Mouse (Mus musculus): Measurements from ENCODE around the gene Gm11559. TPM values are rescaled to one million over a fixed set of nuclear protein-coding genes. Genes with fewer than 3 reads are reported as not detected.
"Not testable (repeated sequence)": the region's sequence is repeated elsewhere in the genome, so short reads cannot be mapped to it uniquely, and the experiment has no call there.

Gm11559 gene
- polyA plus RNA-seq (2012; fragmentation: generic; extraction: Trizol) = not detected

- not testable (repeated sequence) for H3ac ChIP-seq (ENCODE audit: control insufficient read depth, insufficient read length); H3K4me2 ChIP-seq (ENCODE audit: low read depth); H3K27me3 ChIP-seq (ENCODE audit: control insufficient read depth, insufficient read depth, insufficient read length); H3K4me3 ChIP-seq; H3K79me2 ChIP-seq (ENCODE audit: control insufficient read depth, insufficient read depth); H3K36me3 ChIP-seq (ENCODE audit: control insufficient read depth, insufficient read depth)
These were observed at the start of gene Gm11559 for GRCm38 (mm10) chr11:99864176-99864575. Gene Gm11559, plus strand, starts transcription at chr11:99864476.

GRCm38 (mm10) chr11:99815566-99815965 is 48.7 kb upstream of the Gm11559 start, which contains the start of gene Gm11564:
Gene Gm11564, minus strand, starts transcription at chr11:99815666.
- not testable (repeated sequence) for H3K4me3 ChIP-seq; H3K79me2 ChIP-seq (ENCODE audit: control insufficient read depth, insufficient read depth); H3K4me2 ChIP-seq (ENCODE audit: low read depth); H3ac ChIP-seq (ENCODE audit: control insufficient read depth, insufficient read length); H3K27me3 ChIP-seq (ENCODE audit: control insufficient read depth, insufficient read depth, insufficient read length); H3K36me3 ChIP-seq (ENCODE audit: control insufficient read depth, insufficient read depth)

- Histone ChIP-seq H3K27me3 (ENCODE audit: control insufficient read depth, insufficient read depth, insufficient read length) (no peaks in the 10 kb centered on the region), H3ac (ENCODE audit: control insufficient read depth, insufficient read length) (no peak within 1 kb of the TSS), H3K4me3 (no peak within 1 kb of the TSS), H3K36me3 (ENCODE audit: control insufficient read depth, insufficient read depth) (no peaks in the 10 kb centered on the region), H3K79me2 (ENCODE audit: control insufficient read depth, insufficient read depth) (no peaks in the 10 kb centered on the region), H3K4me2 (ENCODE audit: low read depth) (no peak within 1 kb of the TSS)
- TF ChIP-seq MAX (IDR thresholded peaks at IDR 0.05; ENCODE audit: low read depth) (no peak), USF1 (IDR thresholded peaks at IDR 0.05; ENCODE audit: low read depth) (no peak), MYOD1 (IDR thresholded peaks at IDR 0.05; ENCODE audit: control insufficient read depth in 1 of 3, insufficient read length in 2 of 3, low read depth in 2 of 3) (no peak), POLR2A (IDR thresholded peaks at IDR 0.05; ENCODE audit: insufficient read length, low read depth) (no peak), MYOG (IDR thresholded peaks at IDR 0.05; ENCODE audit: control insufficient read depth in 1 of 3, insufficient read depth in 1 of 3, insufficient read length in 2 of 3, low read depth in 2 of 3) (no peak), CEBPB (IDR thresholded peaks at IDR 0.05; ENCODE audit: insufficient read depth, poor library complexity, severe bottlenecking) (no peak), TCF3 (IDR thresholded peaks at IDR 0.05; ENCODE audit: insufficient read length, low read depth) (no peak), POLR2AphosphoS2 (IDR thresholded peaks at IDR 0.05; ENCODE audit: insufficient read length, low read depth) (no peak), E2F4 (IDR thresholded peaks at IDR 0.05; ENCODE audit: insufficient read depth) (no peak)
These were observed 26.3 kb upstream of the Gm11559 start, which contains the start of gene 2300003K06Rik for GRCm38 (mm10) chr11:99837966-99838365. Gene 2300003K06Rik, minus strand, starts transcription at chr11:99838066.

GRCm38 (mm10) chr11:99842185-99842584 is 22.1 kb upstream of the Gm11559 start:
- H3K79me2 ChIP-seq (ENCODE audit: control insufficient read depth, insufficient read depth) = no peaks in the 10 kb centered on the region
- no peaks in the 10 kb centered on the region for H3K27me3 ChIP-seq (ENCODE audit: control insufficient read depth, insufficient read depth, insufficient read length)
- no peak for TF ChIP-seq POLR2A (IDR thresholded peaks at IDR 0.05; ENCODE audit: insufficient read length, low read depth)
- no peak for TF ChIP-seq MYOD1 (IDR thresholded peaks at IDR 0.05; ENCODE audit: control insufficient read depth in 1 of 3, insufficient read length in 2 of 3, low read depth in 2 of 3)
- no peak for TF ChIP-seq MAX (IDR thresholded peaks at IDR 0.05; ENCODE audit: low read depth)
- no peak for TF ChIP-seq TCF3 (IDR thresholded peaks at IDR 0.05; ENCODE audit: insufficient read length, low read depth)
- no peak for TF ChIP-seq SRF (IDR thresholded peaks at IDR 0.05; ENCODE audit: control insufficient read depth, insufficient read length, low read depth)
- no peak for TF ChIP-seq REST (IDR thresholded peaks at IDR 0.05; ENCODE audit: insufficient read depth, insufficient read length)
- no peak for TF ChIP-seq CEBPB (IDR thresholded peaks at IDR 0.05; ENCODE audit: insufficient read depth, poor library complexity, severe bottlenecking)
- TF ChIP-seq USF1 (IDR thresholded peaks at IDR 0.05; ENCODE audit: low read depth) = no peak
- TF ChIP-seq MYOG (IDR thresholded peaks at IDR 0.05; ENCODE audit: control insufficient read depth in 1 of 3, insufficient read depth in 1 of 3, insufficient read length in 2 of 3, low read depth in 2 of 3) = no peak
- no peak for TF ChIP-seq E2F4 (IDR thresholded peaks at IDR 0.05; ENCODE audit: insufficient read depth)
- TF ChIP-seq TCF12 (IDR thresholded peaks at IDR 0.05; ENCODE audit: insufficient read depth, poor library complexity, severe bottlenecking) = no peak
- no peak for TF ChIP-seq POLR2AphosphoS2 (IDR thresholded peaks at IDR 0.05; ENCODE audit: insufficient read length, low read depth)
- H3ac ChIP-seq (ENCODE audit: control insufficient read depth, insufficient read length) = no peak overlapping the region
- H3K36me3 ChIP-seq (ENCODE audit: control insufficient read depth, insufficient read depth) = no peaks in the 10 kb centered on the region
- no peak overlapping the region for H3K4me3 ChIP-seq
- no peak overlapping the region for H3K4me2 ChIP-seq (ENCODE audit: low read depth)

DNA sequence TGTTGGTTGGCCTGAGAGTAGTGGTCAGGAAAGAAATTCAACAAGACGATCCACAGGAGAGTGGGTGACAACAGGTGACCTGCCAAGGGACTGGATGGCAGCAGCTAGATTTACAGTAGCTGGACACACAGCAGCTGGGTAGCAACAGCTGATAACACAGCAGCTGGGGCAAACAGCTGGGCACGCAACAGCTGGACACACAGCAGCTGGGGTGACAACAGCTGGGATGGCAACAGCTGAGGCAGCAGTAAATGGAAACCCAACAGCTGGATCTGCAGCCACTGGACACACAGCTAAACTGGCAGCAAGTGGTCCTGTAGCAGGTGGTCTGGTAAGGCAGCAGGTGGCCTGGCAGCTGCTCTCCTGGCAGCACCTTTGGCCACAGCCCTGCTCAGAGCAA is 17.5 kb upstream of the Gm11559 start:
- Histone ChIP-seq H3K4me3 (no peak overlapping the region), H3K27me3 (ENCODE audit: control insufficient read depth, insufficient read depth, insufficient read length) (no peaks in the 10 kb centered on the region), H3K4me2 (ENCODE audit: low read depth) (no peak overlapping the region), H3K79me2 (ENCODE audit: control insufficient read depth, insufficient read depth) (no peaks in the 10 kb centered on the region), H3K36me3 (ENCODE audit: control insufficient read depth, insufficient read depth) (no peaks in the 10 kb centered on the region), H3ac (ENCODE audit: control insufficient read depth, insufficient read length) (no peak overlapping the region)
- TF ChIP-seq MYOG (IDR thresholded peaks at IDR 0.05; ENCODE audit: control insufficient read depth in 1 of 3, insufficient read depth in 1 of 3, insufficient read length in 2 of 3, low read depth in 2 of 3) (peak in 2 of 3 experiments; percentile 2 to 32), REST (IDR thresholded peaks at IDR 0.05; ENCODE audit: insufficient read depth, insufficient read length) (no peak), TCF3 (IDR thresholded peaks at IDR 0.05; ENCODE audit: insufficient read length, low read depth) (no peak), MYOD1 (IDR thresholded peaks at IDR 0.05; ENCODE audit: control insufficient read depth in 1 of 3, insufficient read length in 2 of 3, low read depth in 2 of 3) (peak in 2 of 3 experiments; percentile 39 to 56)

DNA sequence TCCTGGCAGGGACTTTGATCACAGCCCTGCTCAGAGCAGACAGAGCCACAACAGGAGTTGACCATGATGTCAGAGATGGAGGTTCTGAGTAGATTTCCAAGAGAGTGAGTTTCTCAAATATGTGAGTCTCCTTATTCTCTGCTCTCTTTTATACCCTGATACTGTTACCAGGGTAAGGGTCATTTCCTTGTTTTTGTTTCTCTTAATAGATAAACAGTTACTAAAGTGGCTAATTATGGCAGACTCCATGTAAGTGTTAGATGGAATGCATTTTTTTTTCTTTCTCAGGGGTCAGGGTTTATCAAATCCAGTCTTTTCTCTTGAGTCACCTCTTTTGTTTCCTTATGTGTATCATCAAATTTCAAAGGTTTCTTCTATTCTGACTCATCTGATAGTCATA is 12.8 kb upstream of the Gm11559 start, which contains the start of gene Krtap4-16:
Krtap4-16 (minus strand) TSS at position 101 of the 400 bp plus-strand sequence.
- no peaks in the 10 kb centered on the region for H3K36me3 ChIP-seq (ENCODE audit: control insufficient read depth, insufficient read depth)
- H3ac ChIP-seq (ENCODE audit: control insufficient read depth, insufficient read length) = no peak within 1 kb of the TSS
- H3K27me3 ChIP-seq (ENCODE audit: control insufficient read depth, insufficient read depth, insufficient read length) = no peaks in the 10 kb centered on the region
- H3K4me3 ChIP-seq = no peak within 1 kb of the TSS
- H3K4me2 ChIP-seq (ENCODE audit: low read depth) = no peak within 1 kb of the TSS
- TF ChIP-seq E2F4 (IDR thresholded peaks at IDR 0.05; ENCODE audit: insufficient read depth) (no peak), MAX (IDR thresholded peaks at IDR 0.05; ENCODE audit: low read depth) (no peak), TCF3 (IDR thresholded peaks at IDR 0.05; ENCODE audit: insufficient read length, low read depth) (no peak), MYOG (IDR thresholded peaks at IDR 0.05; ENCODE audit: control insufficient read depth in 1 of 3, insufficient read depth in 1 of 3, insufficient read length in 2 of 3, low read depth in 2 of 3) (no peak), MYOD1 (IDR thresholded peaks at IDR 0.05; ENCODE audit: control insufficient read depth in 1 of 3, insufficient read length in 2 of 3, low read depth in 2 of 3) (no peak), REST (IDR thresholded peaks at IDR 0.05; ENCODE audit: insufficient read depth, insufficient read length) (no peak), TCF12 (IDR thresholded peaks at IDR 0.05; ENCODE audit: insufficient read depth, poor library complexity, severe bottlenecking) (no peak), USF1 (IDR thresholded peaks at IDR 0.05; ENCODE audit: low read depth) (no peak), CEBPB (IDR thresholded peaks at IDR 0.05; ENCODE audit: insufficient read depth, poor library complexity, severe bottlenecking) (no peak), POLR2AphosphoS2 (IDR thresholded peaks at IDR 0.05; ENCODE audit: insufficient read length, low read depth) (no peak), SRF (IDR thresholded peaks at IDR 0.05; ENCODE audit: control insufficient read depth, insufficient read length, low read depth) (no peak), POLR2A (IDR thresholded peaks at IDR 0.05; ENCODE audit: insufficient read length, low read depth) (no peak)
- H3K79me2 ChIP-seq (ENCODE audit: control insufficient read depth, insufficient read depth) = no peaks in the 10 kb centered on the region
